Mouse (Mus musculus): Measurements from ENCODE around the gene Sestd1.

GRCm38 (mm10) chr2:77191811-77192210 lies 88.6 kb downstream of the Sestd1 start:
- no peak for TF ChIP-seq CTCF (IDR thresholded peaks at IDR 0.05; ENCODE audit: extremely low read depth, insufficient read length, insufficient replicate concordance, low read depth, low read length)
- TF ChIP-seq POLR2A (IDR thresholded peaks at IDR 0.05; ENCODE audit: low read depth, low read length): no peak
